Mouse (Mus musculus) retina, postnatal 1 day (tissue): Measurements from ENCODE around the gene Scgb1b11.
"Not testable (repeated sequence)": the region's sequence is repeated elsewhere in the genome, so short reads cannot be mapped to it uniquely, and the experiment has no call there.

ENCODE experiments used
- DNase-seq: peaks from one replicate; pipeline ENCODE4 v3.0.0-alpha.2; 2012

Gene Scgb1b11

GRCm38 (mm10) chr7:32222540-32222939, at the start of gene Scgb1b11:
Gene Scgb1b11, plus strand, starts transcription at chr7:32222840.
- DNase-seq, result not testable (repeated sequence)

DNA sequence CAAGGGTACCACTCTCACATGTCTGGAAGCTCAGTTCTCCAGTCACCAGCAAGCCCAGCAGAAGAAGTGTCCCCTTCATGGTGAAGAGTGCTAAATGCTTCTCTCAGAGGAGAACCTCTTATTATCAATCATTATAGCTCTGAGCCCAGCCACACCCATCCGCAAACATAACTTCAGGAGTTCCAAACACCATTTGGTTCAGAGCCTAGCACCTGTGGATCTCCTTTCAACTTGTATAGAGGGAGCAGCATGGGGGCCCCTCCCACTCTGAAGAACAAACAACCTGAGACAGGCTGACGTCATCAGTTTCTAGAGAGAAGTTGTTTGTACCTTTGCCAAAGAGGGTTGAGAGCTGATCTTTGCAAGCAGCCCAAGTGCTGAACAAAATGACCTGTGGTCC, 11.6 kb upstream of the Scgb1b11 start, which contains the start of gene Scgb2b11:
TSS of gene Scgb2b11 (minus strand) at position 101 of the 400 bp plus-strand sequence.
- DNase-seq, result not testable (repeated sequence)
